Mouse (Mus musculus): ENCODE results near the gene Nfkb1.
A peak's percentile ranks its signal among the peaks of the same experiment; 100 is the strongest.

DNA sequence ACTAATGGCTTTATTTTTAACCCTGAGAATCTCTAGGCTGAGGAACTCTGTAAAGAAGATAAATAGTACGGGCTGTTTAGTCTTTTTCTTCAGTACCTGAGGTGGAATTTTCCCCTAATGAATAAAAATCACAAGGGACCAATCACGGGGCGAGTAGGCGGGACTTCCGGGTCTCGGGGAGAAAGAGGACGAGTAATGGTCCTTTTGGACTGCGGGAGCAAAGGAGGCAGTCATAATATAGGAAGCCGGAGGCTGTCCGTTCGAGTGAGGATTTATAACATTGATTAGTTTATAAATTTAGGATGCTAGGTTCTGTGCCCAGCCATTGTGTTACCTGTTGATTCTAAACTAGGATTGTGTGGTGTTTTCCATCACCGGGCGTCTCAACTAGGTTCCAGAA, 119.8 kb downstream of the Nfkb1 start:
- TF ChIP-seq CTCF (IDR thresholded peaks at IDR 0.05; ENCODE audit: low read depth, low read length) (no peak), EP300 (IDR thresholded peaks at IDR 0.05; ENCODE audit: insufficient read depth, low read depth, low read length) (no peak), POLR2A (IDR thresholded peaks at IDR 0.05; ENCODE audit: insufficient read depth, low read length) (peak; percentile 50)
